Mouse (Mus musculus) thymus, postnatal 10 days (tissue): ENCODE data around the gene Macrod2.
A peak's percentile ranks its signal among the peaks of the same experiment; 100 is the strongest.

Experiments used
- DNase-seq, 2 experiments: peaks; one replicate each; pipeline ENCODE4 v3.0.0; 2021; ENCODE audit warnings: low spot score in 2 of 2

Macrod2 gene

GRCm38 (mm10) chr2:140395179-140395578, at the start of gene Macrod2:
Gene Macrod2, plus strand, starts transcription at chr2:140395309.
- peak; percentile 96 to 97 for DNase-seq

DNA sequence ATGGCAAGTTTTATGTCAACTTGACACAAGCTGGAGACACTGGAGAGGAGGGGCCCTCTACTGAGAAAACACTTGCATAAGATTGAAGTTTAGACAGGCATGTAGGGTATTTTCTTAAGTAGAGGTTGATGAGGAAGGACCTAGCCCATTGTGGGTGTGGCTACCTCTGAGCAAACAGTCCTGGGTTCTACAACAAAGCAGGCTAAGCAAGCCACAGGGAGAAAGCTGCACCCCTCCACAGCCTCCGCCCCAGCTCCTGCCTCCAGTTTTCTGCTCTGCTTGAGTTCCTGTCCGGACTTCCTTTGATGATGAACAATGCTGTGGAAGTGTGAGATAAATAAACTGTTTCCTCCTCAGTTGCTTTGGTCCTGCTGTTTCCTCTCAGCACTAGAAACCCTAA, 35.2 kb upstream of the Macrod2 start:
- DNase-seq = no peak

DNA sequence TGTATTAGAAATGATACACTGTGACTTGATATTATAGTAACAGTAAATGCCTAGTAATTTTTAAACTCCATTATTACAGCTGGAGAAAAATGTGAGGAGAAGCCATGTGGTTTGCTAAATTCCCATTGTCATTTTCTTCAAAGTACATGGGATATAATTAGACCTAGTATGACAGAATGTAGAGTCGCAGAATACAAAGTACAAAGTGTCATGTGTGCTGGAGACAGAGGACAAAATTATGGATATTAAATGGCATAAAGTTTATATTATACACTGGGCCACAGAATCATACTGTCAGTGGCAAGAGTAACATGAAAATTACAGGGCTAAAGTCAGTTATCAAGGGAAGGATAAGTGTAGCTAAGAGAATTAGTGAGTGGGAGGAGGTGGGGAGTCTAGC, 30.3 kb upstream of the Macrod2 start:
- no peak for DNase-seq

DNA sequence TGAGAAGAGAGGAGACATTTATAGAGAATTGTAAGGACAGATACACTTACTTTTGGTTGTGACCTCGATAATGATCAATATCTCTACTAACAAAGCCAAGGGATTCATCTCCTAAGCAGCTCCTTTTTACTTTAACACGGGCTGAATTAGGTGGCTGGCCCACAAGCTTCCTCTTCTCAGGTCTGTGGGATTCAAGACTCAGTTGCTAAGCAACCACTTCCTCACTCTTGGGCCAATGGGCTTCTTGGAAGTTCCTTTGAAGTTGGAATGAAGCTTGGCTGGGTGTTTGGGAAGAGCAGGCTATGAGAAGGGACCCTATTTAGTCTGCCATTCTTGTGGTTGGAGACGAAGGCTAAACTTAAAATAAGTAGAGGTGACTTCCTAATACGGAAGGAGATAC, 5.6 kb upstream of the Macrod2 start, which contains the start of gene Sel1l2:
Gene Sel1l2 (minus strand): TSS at position 182 of the 400 bp plus-strand sequence.
- DNase-seq = no peak

DNA sequence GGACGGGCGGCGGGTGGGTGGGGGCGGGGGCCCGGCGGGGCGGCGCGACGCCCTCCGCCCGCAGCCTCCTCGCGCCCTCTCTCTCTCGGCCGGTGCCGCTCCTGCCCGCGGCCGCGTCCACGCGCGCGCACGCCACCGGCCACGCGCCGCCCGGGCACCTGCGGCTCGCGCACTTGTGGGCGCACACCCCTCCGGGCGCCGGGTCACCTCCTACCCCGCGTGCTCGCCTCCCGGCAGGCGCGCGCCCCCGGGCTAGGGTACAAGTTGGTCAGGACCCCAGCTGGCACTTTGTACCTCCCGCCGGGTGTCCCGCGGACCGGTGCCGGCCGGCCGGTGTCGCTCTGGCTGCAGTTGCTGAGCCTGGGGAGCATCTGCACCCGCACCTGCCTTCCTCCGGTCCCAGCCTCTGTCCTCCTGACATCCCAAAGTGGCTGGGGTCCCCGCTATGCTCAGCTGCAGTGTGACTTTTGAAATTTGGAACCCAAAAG, 679 bp downstream of the Macrod2 start:
- peak; percentile 33 to 36 for DNase-seq

GRCm38 (mm10) chr2:140425844-140426243, 30.7 kb downstream of the Macrod2 start:
- DNase-seq = no peak

- peak in 1 of 2 experiments; percentile 28 for DNase-seq
Measured at GRCm38 (mm10) chr2:140427283-140427682, 32.2 kb downstream of the Macrod2 start.

DNA sequence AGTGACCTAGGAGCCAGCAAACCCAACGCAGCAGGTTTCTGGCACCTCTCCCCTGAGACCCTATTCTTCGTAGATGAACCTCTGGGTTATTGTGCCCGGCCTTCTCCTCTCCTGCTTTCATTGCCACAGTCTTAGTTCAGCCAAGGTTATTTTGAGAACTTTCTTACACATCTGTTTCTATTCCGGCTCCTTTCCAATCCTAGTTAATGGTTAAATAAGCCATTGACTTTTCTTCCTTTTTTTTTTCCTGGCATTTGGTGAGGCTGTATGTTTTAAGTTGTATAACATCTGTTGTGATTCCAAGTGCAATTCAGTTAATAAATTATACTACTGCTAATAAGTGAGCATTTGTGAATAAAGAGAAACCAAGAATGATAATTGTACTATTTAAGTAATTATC, 44.0 kb downstream of the Macrod2 start:
- DNase-seq = no peak

- no peak for DNase-seq
Measured at GRCm38 (mm10) chr2:140448636-140449035, 53.5 kb downstream of the Macrod2 start.

DNA sequence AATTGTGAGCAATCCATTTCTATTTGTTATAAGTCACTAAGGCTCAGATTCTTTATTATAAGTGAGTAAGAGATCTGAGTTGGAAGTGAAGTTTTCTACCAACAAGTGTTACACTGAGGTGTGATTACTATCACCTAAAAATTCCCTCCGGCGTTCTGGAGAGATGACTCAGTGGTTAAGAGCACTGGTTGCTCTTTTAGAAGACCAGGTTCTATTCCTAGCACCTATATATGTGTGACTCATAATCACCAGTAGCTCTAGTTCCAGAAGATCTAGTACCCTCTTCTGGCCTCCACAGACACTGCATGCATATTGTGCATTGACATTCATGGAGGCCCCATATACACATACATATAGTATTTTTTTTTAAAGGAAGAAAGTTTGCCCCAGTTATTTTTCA, 80.7 kb downstream of the Macrod2 start:
- no peak for DNase-seq

GRCm38 (mm10) chr2:140476891-140477290, 81.8 kb downstream of the Macrod2 start:
- no peak for DNase-seq

- DNase-seq = no peak
Measured at GRCm38 (mm10) chr2:140482604-140483003, 87.5 kb downstream of the Macrod2 start.

DNA sequence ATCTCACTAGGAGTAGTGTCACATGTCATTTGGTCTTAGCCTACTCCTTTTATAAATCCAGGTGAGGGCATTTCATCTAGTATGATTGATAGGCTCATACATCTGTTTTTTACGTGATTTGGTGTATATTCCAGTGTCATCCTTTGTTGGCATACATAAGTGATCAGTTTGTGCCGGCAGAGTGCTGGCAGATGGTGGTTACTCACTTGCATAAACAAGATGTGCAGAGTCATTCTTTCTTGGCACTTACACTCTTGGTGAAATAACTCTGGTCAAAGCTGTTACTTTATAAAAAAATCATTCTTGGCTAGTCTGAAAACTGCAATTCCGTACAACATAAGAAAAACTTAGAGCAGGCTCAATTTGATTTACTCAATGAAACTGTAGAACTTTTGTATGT, 102.6 kb downstream of the Macrod2 start:
- DNase-seq = no peak

GRCm38 (mm10) chr2:140500951-140501350, 105.8 kb downstream of the Macrod2 start:
- no peak for DNase-seq

GRCm38 (mm10) chr2:140521472-140521871, 126.4 kb downstream of the Macrod2 start:
- no peak for DNase-seq

DNA sequence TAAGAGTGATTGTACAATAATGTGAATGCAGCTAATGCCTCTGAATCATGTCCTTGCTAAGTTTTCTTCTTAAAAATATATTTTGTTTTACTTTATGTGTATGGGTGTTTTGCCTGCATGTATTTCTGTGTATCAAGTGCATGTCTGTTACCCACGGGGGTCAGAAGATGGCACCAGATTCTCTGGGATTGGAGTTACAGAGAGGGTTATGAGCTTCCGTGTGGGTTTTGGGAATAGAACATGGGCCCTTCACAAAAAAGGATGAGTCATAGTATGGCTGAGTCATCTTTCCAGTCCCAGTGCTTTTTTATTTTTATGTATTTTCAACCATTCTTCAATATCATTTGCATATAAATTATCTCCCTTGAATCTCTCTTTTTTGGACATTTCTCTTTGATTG, 135.1 kb downstream of the Macrod2 start:
- DNase-seq = no peak

DNA sequence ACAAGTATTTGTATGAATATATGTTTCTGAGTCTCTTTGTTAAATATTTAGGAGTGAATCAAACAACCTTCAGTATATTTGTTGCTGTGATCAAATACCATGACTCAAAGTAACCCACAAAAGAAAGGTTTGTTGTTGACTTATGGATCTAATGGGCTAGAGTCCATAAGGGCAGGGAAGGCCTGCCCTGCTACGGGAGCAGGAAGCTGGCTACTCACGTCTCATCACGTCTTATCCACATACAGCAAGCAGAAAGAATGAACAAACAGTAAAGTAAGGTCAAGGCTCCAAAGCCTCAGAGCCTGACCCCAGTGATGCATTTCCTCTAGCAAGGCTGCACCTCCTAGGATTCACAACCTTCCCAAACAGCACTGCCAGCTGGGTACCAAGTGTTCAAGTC, 136.9 kb downstream of the Macrod2 start:
- no peak for DNase-seq

GRCm38 (mm10) chr2:140532859-140533519, 137.9 kb downstream of the Macrod2 start:
- no peak for DNase-seq

DNA sequence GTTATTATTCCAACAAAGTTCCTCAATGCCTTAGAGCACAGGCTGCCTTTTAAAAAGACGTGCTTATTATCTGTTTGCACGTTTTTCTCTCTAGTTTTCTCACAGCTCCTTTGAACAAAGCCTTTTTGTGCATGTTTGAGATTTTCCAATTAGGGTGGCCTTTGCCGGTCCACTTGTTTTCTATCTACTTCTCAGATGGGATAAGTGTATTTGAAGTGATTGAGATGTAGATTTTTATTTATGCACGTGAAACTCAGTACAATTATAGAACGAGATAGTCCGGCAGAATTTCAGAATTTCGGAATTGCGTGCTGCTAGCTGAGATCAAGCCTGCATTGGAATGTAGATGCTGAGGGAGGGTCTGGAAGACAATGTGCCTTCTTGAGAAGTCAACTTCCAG, 138.5 kb downstream of the Macrod2 start:
- DNase-seq = no peak

DNA sequence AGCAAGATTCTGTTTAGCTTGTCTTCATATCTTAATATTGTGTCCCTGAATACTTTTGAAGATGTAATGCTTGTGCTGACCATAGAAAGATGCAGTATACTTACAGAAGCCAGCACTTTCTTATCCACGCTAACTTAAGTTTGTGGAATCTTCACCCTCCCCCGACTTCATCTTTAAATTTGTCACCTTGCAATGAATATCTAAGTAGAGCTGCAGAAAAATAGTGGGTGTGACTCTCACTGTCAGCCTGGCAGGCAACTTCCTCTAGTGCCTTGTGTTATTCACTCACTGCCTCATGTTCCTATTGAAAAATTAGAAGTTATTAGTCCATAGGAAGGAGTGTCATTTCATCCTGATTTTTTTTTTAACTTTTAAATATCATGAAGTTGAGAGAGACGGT, 139.5 kb downstream of the Macrod2 start:
- no peak for DNase-seq

DNA sequence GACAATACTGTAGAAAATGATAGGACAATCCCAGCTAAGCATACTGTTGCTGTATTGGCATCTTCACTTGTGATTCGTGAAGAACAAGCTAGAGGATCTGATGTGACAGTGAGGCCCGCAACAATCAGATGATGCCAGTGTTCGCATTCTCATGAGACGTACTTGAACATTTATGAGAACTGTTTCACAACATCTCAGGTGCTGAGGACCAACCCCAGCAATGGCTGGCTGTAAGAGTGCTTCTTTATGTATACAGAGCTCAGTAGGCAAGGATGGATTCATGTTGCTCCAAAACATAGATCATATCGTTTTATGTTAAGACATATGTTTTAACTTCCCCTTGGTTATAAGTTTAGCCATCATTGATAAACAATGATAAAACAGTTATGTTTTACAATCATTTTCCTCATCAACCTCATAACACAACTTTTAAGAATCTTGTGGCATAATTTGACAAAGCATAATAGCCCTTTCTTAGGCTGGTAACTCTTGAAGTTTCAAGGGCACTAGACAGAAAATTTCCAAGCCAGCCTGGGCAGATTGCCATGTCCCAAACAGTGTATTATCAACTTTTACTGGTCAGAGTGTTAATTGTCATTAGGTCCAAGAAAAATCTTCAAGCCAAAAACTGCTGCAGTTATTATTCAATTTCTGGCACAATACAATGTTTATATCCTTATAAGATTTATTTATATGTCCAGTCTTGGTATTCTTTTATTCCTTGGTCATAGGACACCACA, 140.9 kb downstream of the Macrod2 start:
- DNase-seq = no peak

- no peak for DNase-seq
Measured at GRCm38 (mm10) chr2:140549286-140549685, 154.2 kb downstream of the Macrod2 start.

DNA sequence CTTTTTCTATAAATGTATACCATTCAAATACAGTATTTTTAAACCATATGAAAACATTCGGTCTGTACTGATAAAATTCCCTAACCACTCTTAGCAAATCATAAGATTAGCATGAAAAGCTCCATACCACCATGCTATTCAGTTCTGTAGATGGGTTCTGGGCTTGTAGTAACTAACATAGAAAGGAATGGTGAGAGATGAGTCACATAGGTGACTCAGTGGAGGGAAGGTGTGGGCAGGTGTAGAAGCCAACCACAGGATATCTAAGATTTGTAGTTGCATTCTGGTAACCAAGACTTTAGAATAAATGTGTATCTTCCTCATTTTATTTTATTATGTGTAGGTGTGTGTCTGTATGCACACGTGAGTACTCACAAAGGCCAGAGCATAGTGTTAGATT, 166.3 kb downstream of the Macrod2 start:
- no peak for DNase-seq
